Mouse (Mus musculus): ENCODE data around the gene Dclre1c. TPM values are rescaled to one million over a fixed set of nuclear protein-coding genes. Genes with fewer than 3 reads are reported as not detected.

The Dclre1c gene
- polyA plus RNA-seq (2012; rRNA removed) = 5.4 and 6.2 TPM in 2 replicates

DNA sequence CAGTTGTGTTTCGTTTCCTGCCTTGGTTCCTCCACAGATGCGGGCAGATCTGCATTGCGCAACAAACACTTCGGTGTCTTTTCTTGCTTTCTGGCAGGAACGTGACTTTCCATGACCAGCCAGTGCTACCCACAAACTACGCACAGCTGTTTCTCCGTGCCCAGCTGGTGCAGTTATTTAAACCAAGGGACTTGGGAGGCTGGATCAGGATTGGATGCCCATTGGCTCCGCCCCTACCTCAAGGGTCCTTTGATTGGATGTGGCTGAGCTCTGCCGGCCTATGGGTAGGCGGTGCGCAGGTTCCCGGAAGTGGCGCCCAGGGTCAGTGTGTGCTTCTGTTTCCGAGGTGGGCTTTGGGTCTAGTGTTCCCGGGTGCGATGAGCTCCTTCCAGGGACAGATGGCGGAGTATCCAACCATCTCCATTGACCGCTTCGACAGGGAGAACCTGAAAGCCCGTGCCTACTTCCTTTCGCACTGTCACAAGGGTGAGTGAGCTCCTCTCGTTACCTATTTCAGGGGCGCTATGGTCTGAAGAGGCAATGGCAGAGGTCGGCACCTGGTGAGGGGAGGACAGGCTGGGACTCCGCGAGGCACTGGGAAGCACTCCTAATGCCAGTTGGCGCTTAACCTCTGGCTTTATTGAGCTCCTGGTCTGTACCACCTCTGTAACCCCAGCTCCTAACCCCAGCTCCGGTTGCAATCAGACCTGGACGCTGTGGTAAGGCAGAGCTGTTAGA lies at the start of gene Dclre1c:
Gene Dclre1c, plus strand, starts transcription at position 291 of the 738 bp plus-strand sequence.

DNA sequence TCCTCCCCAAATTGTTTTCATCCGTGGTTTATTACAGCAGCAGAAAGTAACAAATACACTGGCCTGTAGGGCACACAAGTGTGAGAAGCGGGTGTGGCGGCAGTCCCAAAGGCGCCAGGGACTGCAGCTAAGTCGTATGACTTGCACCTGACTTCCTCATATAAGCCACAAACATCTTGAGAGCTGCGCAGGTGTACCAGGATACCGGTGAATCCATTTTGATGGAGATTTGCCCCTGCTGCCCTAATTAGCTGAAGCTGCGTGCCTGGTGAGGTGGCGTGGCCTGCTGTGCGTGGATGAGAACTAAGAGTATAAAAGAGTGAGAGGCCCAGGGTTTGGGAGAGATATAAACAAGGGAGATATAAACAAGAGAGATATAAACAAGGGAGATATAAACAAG lies 26.8 kb upstream of the Dclre1c start, which contains the start of gene Olah:
Gene Olah, minus strand, starts transcription at position 101 of the 400 bp plus-strand sequence.

DNA sequence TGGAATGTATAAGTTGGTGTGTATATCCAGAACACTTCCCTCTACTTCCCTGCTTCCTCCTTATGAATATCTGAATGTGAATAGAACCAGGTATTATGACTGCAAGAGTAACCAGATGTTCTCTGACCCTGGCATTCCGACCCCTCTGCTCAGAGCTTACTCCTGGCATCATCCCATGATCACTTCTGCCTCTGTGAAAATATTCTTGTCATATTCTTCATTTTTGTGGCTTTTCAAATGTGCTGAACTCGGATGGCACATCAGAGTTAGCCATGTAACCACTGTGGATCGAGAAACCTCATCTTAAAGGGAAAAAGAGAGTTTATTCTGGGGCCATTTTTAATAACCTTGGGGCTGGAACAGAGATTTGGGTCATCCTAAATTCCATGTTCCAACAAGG lies 1.4 kb upstream of the Dclre1c start, which contains the start of gene Meig1:
Gene Meig1, minus strand, starts transcription at position 101 of the 400 bp plus-strand sequence.

DNA sequence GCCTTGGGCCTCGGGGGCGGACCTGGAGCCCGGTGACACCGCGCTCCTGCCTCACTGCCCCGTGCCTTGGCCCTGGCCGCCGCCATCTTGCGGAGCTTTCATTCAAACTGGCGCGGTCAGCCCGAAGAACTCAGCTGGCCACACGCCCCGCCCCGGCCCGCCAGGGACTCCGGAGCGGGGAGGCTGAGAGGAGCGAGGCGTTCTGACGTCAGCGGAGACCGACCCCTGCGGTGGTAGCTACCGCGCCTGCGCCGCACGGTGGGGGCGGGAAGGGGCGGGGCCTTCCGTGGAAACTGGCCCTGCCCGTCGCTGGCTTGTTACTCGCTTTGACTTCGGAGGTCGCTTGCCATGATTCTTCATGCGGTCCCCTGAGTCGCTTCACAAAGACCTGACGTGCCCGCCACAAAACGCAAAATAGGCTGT lies 50.9 kb downstream of the Dclre1c start, which contains the start of gene Suv39h2:
Gene Suv39h2, minus strand, starts transcription at position 171 of the 423 bp plus-strand sequence.

DNA sequence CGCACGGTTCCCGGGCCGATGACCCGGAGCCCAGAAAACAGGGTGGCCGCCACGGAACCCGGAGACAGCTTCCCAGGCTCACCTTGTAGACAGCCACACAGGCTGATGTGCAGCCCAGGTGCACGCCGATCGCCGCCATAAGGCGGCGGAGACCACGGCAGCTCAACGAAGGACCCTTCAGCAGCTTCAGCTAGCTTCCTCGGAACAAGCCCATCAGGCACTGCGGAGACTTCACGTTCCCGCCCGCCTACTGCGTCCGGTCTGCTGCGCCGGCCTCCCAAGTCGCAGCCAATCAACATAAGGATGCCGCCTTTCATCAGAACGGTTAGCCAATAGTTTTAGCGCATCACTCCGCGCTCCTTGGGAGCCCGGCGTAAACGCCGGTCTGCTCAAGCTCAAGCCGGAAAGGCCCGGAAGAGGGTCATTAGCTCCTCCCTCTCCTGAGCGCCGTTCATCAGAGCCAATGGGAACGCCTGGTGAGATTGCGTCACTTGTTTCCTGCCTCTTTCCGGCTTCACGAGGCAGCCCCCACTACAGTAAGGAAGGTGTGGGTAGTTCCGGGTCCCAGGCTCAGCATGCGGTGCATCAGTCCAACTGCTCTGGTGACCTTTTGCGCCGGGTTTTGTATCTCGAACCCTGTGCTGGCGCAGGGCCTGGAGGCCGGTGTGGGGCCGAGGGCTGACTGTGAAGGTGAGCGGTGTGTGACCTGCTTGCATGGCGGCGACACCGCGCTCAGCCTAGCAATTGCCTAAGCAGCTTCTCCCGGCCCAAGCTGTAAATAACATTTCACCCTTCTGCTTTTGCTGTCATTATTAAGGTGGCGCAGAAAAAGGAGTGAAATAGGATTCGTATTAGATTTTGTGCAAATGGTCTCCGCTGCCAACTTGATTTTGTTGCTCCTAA lies 88.9 kb downstream of the Dclre1c start, which contains the start of the genes Gm45902, Hspa14 and Cdnf:
Gene Gm45902, minus strand, starts transcription at position 239 of the 903 bp plus-strand sequence.
Gene Hspa14, minus strand, starts transcription at position 263 of the 903 bp plus-strand sequence.
Gene Cdnf, plus strand, starts transcription at position 479 of the 903 bp plus-strand sequence.

Other genes with a start within 250 kb of the Dclre1c start
- 4.9 and 5.0 TPM in 2 replicates for gene Nmt2, start 139.9 kb upstream of the Dclre1c start, polyA plus RNA-seq (2012; rRNA removed)
- gene Rpp38, start 91.5 kb upstream of the Dclre1c start, polyA plus RNA-seq (2012; rRNA removed) = 6.0 and 6.7 TPM in 2 replicates
- 0.23 and 0.48 TPM in 2 replicates for gene Acbd7, start 88.0 kb upstream of the Dclre1c start, polyA plus RNA-seq (2012; rRNA removed)
- not detected in 2 replicates for gene Olah, start 26.9 kb upstream of the Dclre1c start, polyA plus RNA-seq (2012; rRNA removed)
- gene Meig1, start 1.5 kb upstream of the Dclre1c start, polyA plus RNA-seq (2012; rRNA removed) = not detected in 2 replicates
- 1.5 TPM in 2 replicates for gene Suv39h2, start 50.9 kb downstream of the Dclre1c start, polyA plus RNA-seq (2012; rRNA removed)
- gene Gm45902, start 88.7 kb downstream of the Dclre1c start, polyA plus RNA-seq (2012; rRNA removed) = 0.79 and 0.89 TPM in 2 replicates
- gene Hspa14, start 88.7 kb downstream of the Dclre1c start, polyA plus RNA-seq (2012; rRNA removed) = 29.2 and 31.6 TPM in 2 replicates
- gene Cdnf, start 88.9 kb downstream of the Dclre1c start, polyA plus RNA-seq (2012; rRNA removed) = 0.14 and 0.16 TPM in 2 replicates
- gene Fam107b, start 146.4 kb downstream of the Dclre1c start, polyA plus RNA-seq (2012; rRNA removed) = 17.0 and 17.5 TPM in 2 replicates

Data from liver, embryonic 18 days (tissue).